Mouse (Mus musculus) brain, embryonic 14.5 days (tissue): ENCODE measurements around the gene Fam69a. TPM values are rescaled to one million over a fixed set of nuclear protein-coding genes. Genes with fewer than 3 reads are reported as not detected.
A peak's percentile ranks its signal among the peaks of the same experiment; 100 is the strongest.
"Not testable (repeated sequence)": the region's sequence is repeated elsewhere in the genome, so short reads cannot be mapped to it uniquely, and the experiment has no call there.

Experiments
- DNase-seq: peaks from one replicate; pipeline ENCODE4 v3.0.0-alpha.2; 2011; ENCODE audit warnings: low read depth
- CTCF ChIP-seq: fragments of 200-500 bp; IDR thresholded peaks from 2 replicates; pipeline ENCODE4 v1.5.1; 2012; ENCODE audit warnings: inconsistent platforms, mild to moderate bottlenecking, moderate library complexity, borderline replicate concordance; ENCODE audit not compliant: insufficient read depth, insufficient read length; ENCODE audit errors: extremely low read depth
- POLR2A ChIP-seq: fragments of 200-500 bp; IDR thresholded peaks from 2 replicates; pipeline ENCODE4 v1.6.1; 2012; ENCODE audit warnings: mild to moderate bottlenecking, inconsistent platforms, borderline replicate concordance; ENCODE audit not compliant: poor library complexity, insufficient read depth, insufficient read length, severe bottlenecking; ENCODE audit errors: extremely low read depth
- polyA plus RNA-seq: library from polyadenylated mRNA; depleted of rRNA; stranded (reverse); fragments of >200 nt; gene quantifications from 2 replicates; pipeline ENCODE4 v1.2.3, GENCODE M21; 2012; rRNA removed

Fam69a gene
- polyA plus RNA-seq, result 12.9 and 18.9 TPM in 2 replicates

- TF ChIP-seq CTCF (no peak), POLR2A (peak; percentile 72; the same call in 1 of the 2 replicates)
- peak; percentile 98 for DNase-seq
These were observed at the start of gene Fam69a for GRCm38 (mm10) chr5:107986967-107987834. Fam69a (minus strand) TSS chr5:107987085.

GRCm38 (mm10) chr5:108035523-108035922, 48.6 kb upstream of the Fam69a start:
- TF ChIP-seq POLR2A, result no peak
- DNase-seq, result peak; percentile 89

GRCm38 (mm10) chr5:108034194-108034593, 47.3 kb upstream of the Fam69a start:
- peak; percentile 88 for DNase-seq
- TF ChIP-seq POLR2A (no peak), CTCF (peak; percentile 42)

- DNase-seq, result no peak
- no peak for TF ChIP-seq CTCF
- TF ChIP-seq POLR2A, result no peak
These were observed 44.4 kb upstream of the Fam69a start for GRCm38 (mm10) chr5:108031267-108031666.

GRCm38 (mm10) chr5:108029968-108030367, 43.1 kb upstream of the Fam69a start:
- peak; percentile 11; the same call in 1 of the 2 replicates for TF ChIP-seq CTCF
- no peak for TF ChIP-seq POLR2A
- DNase-seq, result no peak

GRCm38 (mm10) chr5:108028797-108029536, 42.1 kb upstream of the Fam69a start:
- not testable (repeated sequence) for DNase-seq

- no peak for DNase-seq
- no peak for TF ChIP-seq CTCF
- TF ChIP-seq POLR2A, result no peak
These were observed 41.3 kb upstream of the Fam69a start for GRCm38 (mm10) chr5:108028230-108028629.

GRCm38 (mm10) chr5:108021346-108021745, 34.5 kb upstream of the Fam69a start:
- TF ChIP-seq POLR2A (no peak), CTCF (no peak)
- no peak for DNase-seq

GRCm38 (mm10) chr5:108019367-108019766, 32.5 kb upstream of the Fam69a start:
- no peak for TF ChIP-seq CTCF
- TF ChIP-seq POLR2A, result no peak
- DNase-seq, result no peak

- TF ChIP-seq POLR2A (no peak), CTCF (no peak)
- no peak for DNase-seq
These were observed 30.3 kb upstream of the Fam69a start for GRCm38 (mm10) chr5:108017232-108017631.

- peak; percentile 15 for DNase-seq
- no peak for TF ChIP-seq CTCF
- no peak for TF ChIP-seq POLR2A
These were observed 28.5 kb upstream of the Fam69a start for GRCm38 (mm10) chr5:108015422-108015821.

- peak; percentile 31 for DNase-seq
- TF ChIP-seq CTCF, result no peak
- no peak for TF ChIP-seq POLR2A
These were observed 27.3 kb upstream of the Fam69a start for GRCm38 (mm10) chr5:108014173-108014572.

GRCm38 (mm10) chr5:108009721-108010120, 22.8 kb upstream of the Fam69a start:
- DNase-seq, result no peak

More at GRCm38 (mm10) chr5:108009721-108010120, 22.8 kb upstream of the Fam69a start:
- no peak for TF ChIP-seq CTCF
- TF ChIP-seq POLR2A, result no peak
